Mouse (Mus musculus) CH12F3 (cell line): Measurements from ENCODE around the gene Zbtb20.

Experiments used
- in situ Hi-C: fragments of 300-500 bp; cut with MboI; formaldehyde crosslinking; loops from 2 replicates; pipeline ENCODE4 v1.14.3; 2020; ENCODE audit warnings: low sequenced_read_pairs

Gene Zbtb20

DNA sequence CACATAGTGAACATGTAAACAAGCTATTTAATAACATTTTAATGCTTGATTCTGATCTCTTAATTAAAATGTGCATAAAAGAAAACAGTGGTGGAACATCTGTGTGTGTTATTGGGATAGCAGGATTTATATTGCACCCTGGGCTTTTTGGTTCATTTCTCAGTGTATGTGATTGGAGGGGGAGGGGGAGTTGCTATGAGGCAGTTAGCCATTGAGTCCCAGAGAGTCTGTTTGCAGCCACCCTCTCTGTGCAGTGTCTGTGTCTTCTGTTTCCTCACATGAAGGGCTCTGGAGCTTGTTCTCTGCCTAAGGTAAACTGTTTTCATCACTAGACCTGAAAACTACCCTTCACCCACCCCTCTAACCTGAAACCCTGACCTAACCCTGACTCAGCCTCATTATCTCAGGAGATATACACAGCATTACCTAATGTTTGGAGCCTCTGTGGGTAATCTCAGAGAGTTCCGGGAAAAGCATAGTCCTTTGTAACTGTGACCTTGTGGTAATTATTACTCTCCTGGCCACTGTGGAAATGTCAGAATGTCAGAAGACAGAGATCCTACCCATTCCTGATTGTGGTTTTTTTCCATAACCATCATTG lies 411.2 kb downstream of the Zbtb20 start:
- in situ Hi-C loops = no loop called here

DNA sequence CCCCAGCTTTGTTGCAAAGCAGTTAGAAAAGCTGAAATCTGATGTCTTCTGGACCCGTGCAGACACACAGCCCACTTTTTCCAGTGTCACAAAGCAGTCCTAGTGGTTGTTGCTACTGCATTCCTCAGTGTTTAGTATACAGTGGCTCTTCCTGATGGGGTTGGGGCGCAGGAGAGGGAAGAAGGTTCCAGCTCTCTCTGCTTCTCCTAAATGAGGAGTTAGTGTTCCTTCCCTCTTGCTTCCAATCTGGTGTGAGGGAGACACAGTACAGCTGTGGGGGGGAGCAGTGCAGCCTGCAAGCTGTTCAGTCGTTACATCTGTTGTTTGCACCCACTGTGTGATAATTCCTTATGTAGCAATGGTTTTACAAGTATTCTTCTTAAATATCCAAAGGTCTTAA lies 415.7 kb downstream of the Zbtb20 start:
- in situ Hi-C loops = no loop called here

DNA sequence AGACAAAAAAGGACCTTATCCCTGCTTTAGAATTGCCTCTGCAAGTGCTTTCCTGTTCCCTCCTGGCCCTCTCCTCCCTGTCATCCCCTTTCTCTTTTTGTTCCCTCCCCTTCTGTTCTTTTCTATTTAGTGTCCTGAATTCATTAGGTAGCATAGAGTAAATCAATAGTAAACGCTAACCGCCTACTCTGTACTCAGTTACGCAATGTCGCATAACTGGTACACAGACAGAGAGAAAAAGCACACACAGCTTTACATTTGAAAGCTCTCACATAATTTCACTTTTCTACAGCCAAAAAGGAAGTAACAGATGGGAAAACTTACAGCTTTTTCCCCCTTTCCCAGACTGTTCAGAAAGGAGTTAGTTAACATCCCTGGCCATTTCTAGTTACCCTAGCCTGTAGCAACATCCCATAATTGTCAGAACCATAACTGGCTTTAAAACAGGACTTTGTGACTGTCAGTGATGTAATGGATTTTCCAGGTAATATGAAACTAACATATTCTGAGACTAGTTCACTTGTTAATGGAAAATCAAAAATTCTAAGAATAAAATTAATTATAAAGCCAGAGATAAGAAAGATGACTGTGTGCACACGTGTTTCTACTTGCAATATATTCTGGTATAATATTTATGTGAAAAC lies 422.4 kb downstream of the Zbtb20 start:
- in situ Hi-C loops = no loop called here

DNA sequence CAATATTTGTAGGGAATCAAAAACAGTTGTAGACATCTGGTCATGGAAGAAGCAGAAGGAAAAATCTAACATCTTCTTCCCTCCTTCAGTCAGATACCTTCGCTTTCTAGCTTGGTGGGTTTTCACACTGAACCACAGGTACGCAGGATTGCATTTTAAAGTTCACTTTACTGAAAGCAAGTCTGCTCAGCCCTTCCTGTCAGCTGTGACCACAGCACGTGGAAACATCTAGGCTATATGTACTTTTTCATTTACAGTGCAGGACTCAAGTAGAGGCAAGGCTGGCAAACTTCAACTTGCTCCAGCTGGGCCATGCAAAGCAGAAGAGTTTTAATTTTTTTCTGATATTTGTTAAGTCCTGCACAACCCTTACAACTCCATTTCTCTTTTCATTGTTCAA lies 424.7 kb downstream of the Zbtb20 start:
- in situ Hi-C loops = no loop called here

DNA sequence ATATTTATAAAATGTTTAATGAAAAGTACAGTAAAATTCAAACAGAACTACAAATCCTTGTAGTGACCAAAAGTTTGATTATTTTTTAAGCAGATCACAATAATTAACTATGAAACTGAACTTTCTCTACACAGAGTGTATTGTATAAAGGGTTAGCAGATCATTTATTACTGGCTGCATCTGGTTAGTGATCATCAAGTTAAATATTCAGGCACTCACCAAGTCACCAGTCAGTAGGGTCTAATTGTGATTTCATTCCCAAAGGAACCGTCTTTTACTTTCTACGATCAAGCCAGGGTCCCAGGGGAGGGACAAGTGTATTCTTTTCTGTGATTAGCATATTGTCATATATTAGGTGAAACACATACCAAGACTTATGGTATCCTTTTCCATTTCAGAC lies 426.5 kb downstream of the Zbtb20 start:
- in situ Hi-C loops = no loop called here

DNA sequence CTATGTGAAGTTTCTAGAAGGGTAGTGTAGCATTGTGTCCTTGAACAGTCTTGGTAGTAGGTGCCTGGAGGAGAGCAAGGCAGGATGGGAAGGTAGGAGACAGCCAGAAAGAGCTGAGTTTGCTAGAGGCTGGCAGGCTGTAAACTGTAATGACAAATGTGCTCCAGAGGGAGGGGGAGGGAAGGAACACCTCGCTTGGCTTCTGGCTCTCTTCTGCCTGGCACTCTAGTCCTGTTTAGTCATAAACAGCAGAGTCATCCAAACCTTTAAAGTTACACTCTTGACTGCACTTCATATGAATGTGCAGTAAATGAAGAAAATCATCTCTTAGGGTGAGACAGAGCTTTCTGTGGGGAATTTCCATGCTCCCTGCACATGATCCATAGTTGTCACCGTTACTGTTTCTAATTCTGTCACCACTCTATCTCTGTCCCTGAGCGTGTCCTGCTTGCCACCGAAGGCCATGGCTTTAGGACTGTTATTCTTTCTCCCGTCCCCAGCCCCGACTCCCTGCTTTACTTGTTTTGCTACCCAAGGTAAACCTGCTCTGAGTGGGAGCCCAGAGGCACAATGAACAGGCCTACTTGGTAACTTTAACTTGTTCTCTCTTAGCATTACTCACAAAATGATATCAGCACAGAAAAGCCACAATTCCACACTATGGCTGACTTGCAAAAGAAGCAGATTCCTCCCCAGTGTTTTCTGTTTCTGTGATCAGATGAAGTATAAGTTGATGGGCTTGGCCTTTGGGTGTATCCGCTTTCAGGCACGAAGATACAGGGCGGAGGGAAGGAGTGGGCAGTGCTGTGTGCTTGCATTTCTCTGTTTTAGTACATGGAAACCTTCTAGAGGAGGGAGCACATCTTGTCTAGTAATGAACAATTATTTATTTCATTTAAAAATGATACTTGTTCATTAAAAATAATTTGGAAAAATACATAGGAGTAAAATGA lies 427.8 kb downstream of the Zbtb20 start:
- in situ Hi-C loops = no loop called here

DNA sequence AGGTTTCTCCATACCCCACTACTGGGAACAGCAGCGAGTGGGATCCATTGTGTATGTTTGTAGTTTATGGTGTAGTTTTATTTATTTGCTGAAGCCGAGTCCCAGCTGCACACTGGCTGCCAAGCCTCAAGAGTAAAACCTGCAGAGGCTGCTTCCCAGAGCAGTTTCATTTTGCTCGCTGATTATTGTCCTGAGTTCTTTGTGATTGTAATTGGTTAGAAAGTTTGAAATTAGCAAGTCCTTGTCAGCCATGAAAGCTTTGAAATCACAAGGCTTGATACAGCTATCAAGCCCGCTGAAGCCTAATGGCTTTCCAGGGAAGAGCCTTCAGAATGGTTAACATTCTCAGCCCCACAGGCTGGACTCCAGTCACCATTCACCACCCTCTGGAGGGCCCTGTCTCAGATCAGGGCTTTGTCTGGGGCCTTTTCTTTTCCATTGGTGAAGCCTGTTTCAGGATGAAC lies 434.3 kb downstream of the Zbtb20 start:
- in situ Hi-C loops = no loop called here

DNA sequence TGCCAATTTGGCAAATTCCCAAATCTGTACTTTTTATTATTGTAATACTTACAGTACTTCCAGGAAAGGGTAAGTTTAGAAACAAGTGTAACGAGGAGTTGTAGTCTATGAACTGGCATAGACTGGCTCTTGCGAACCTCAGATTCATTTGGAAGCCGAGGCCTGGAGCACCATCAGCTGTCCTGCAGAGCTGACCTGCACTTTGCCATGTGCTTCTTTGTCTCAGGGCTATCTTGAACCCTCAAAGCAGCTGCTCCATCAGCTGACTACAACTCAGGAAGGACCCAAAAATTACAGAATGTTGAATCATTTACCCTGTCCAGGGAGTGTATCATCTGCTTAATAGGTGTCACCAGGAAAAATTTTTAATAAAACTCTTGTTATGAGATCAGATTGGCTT lies 448.3 kb downstream of the Zbtb20 start:
- in situ Hi-C loops = no loop called here

DNA sequence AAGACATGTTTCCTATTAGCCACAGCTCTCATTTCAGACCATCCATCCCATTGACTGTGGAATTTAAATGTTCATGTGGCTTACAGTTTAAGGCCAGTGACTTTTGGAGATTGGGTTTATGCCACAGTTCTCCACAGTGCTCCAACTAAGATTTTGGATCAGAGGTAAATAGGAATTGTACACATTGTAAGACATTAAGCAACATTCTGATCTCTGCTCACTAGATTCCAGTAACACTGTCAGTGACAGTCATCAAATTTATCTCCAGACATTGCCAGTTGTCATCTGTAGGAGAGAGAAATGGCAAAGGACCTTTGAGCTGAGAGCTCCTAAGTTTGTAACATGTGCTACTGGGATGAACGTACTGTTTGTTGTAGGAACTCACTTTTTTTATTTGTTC lies 452.5 kb downstream of the Zbtb20 start:
- in situ Hi-C loops = no loop called here

DNA sequence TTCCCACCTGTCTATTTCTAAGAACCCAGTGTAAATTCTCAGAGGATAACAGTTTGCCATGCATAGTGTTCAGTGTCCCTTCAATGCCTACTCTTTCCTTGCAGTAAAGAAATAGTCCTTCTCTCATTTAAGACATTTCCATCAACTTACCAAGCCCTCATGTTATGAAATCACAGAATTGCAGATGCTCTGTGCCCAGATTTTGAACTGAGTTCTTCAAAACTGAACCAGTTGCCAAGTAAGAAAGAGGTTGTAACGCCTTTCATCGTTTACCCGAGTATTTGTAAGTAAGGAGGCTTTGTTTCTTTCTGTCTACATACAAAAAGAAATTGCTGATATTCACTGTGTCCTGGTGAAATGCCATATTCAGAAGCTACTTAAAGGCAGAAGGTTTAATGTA lies 454.5 kb downstream of the Zbtb20 start:
- in situ Hi-C loops = no loop called here

DNA sequence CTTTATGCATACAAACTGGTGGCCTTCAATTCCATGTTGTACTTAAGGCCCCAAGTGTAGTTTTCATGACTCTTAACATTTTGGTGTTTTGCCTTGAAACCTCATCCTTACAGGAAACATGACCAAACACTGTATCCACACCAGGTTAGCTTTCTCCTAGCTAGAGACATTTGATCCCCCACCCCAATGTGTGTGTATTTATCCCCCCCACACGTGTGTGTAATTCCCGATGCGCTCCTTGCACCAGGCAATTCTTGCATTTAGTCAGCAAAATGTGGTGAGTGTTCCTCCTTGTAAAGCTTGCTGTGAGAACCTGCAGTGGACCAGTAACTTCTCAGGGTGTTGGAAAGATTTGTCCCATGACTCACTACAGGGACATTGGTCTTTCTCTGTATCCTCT lies 455.8 kb downstream of the Zbtb20 start:
- in situ Hi-C loops = no loop called here

DNA sequence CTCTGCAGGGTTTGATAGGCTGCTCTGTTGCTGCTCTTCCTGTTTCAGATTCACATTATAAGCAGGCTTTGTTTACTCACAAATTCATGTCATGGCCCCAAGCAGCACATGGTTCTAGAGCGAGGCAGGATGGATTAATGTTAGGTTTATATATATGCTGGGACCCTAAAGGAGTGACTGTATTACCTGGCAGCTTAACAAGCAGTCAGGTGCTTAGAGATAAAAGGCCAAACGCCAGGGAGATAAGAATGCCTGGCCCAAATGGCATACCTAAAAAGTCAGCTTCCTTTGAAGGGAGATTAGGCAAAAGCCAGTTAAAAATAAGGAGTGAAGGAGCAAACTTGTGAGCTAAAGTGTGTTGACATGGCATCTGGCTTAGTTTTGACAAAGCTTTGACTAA lies 457.1 kb downstream of the Zbtb20 start:
- in situ Hi-C loops = no loop called here

DNA sequence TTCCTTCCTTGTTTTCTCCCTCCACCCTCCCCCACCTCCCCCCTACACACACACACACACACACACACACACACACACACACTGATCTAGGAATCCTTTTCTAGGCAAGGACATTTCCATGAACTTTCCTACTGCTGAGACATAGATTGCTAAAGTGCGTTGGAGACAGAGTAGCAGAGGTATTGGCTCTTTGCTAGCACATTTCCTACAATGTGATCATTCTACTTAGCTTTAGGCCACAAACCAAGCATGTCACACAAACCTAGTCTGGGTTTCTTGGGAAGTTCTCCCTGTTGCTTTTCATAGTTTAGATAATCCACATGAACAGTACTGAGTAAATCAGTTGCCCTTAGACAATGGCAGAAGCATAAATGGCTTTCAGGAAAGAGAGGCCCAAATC lies 457.6 kb downstream of the Zbtb20 start:
- in situ Hi-C loops = no loop called here

DNA sequence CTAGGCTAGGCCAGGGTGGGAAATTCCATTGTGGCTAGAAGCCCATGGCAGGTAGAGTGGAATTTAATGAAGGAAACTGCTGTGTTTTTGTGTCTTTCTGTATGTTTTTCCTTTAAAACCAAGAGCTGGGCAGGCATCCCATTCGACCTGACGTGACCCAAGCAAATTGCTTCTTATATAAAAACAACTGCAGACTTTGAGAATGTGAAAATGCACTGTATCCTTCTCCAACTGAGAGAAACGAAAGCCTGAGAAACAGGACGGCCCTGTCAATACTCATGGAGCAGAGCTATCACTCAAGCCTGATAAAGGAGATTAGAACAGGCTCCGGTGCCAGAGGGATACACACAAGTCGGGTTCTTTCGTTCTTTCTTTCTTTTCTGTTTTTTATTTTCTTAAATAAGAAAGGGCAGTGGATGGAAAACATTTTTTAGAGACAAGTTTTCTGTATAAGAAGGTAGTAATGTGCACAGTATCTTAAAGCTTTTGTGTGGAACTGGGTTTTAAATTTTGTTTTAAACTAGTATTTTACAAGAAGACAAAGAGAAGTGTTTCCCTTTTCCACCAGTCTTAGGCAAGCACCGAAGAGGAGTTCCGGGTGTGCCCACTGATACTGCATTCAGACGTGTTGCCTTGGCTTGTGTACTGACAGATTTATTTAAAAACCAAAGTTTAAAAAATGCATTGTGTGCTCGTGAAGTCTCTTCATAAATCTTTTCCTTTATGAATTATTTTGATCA lies 458.9 kb downstream of the Zbtb20 start:
- in situ Hi-C loops = no loop called here

DNA sequence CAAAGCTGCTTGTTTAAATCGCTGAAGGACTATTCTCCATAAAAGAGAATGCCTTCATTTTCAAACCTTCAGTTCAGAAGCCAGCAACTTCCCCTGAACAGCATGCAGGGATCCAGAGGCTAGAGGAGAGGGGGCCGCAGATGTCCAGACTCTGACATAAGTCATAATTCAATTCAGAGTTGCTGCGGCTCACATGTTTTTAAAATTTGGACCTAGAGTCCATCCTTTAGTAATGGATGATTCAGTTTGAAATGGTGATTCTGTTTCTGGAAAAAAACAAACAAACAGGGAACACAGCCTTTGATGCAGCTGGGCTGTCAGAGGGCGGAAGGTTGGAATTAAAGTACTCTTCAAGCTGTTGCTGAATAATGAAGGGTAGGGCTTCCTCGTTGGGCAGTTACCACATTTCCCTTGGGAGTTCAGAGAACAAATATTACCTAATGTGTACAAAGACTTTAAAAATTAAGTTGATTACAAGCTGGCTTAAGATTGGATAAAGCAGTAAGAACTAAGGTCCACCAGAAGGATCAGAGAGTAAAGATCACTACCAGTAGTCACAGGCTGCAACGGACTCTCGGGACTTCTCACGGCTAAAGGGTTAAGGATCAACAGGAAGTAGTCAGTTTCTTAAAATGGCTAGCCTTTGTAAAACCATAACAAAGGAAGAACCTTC lies 459.6 kb downstream of the Zbtb20 start:
- in situ Hi-C loops = no loop called here

DNA sequence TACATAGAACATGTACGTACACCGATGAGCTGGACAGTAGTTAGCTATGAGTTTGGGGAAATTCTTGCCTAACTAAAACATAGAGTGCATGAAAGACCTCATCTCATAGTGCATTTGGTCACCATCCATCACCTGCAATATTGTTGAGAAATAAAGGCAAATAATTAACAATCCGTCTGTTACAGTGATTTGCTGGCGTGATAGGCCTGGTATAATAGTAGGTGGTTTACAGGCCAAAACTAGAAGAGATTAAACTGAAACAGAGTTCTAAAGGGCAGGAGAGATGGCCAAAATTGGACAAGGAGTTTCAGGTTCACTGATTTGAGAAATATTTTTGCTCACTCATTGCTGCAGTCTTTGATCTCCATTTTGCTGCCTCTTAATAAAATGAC lies 460.1 kb downstream of the Zbtb20 start:
- in situ Hi-C loops = no loop called here

DNA sequence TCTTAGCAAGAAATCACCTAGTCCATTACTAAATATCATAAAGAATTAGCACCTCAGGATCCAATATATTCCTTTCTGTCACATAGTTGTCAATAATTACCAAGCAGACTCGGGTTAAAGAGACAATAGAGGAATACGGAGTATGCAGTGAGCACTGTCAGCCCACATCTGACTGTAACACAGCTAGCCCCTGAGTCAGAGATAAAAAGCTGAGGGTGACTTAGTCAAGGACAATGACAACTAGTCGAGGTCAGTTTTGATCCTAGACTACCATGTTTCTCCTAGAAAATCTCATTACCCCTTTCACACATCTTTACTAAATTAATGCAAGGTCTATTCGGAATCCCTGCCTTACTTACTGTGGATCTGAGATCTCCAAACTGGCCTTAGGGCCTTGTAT lies 465.0 kb downstream of the Zbtb20 start:
- in situ Hi-C loops = no loop called here

DNA sequence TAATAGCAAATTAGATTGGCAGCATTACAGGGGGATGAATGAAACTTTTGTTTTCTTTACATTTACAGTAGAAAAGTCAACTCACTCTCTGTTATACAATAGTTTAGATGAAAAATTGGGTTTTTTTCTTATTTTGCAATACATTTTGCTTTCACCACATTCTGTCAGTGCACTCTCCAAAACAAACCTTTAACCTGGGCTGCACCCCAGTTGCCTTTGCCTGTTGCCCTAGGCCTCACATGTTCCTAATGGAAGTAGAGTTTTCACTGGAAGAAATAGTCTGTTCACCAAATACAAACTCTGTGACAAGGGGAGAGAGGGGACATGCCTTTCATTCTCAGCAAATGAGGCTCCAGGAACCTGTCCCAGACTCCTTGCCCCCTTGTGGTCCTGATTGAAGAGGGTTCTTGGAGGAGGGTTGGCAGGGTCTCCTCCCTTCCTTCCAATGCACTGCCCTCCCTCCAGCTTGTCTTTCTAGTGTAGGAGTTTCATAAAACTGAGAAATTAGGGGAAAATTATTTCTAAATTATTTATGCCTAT lies 466.3 kb downstream of the Zbtb20 start:
- in situ Hi-C loops = no loop called here

DNA sequence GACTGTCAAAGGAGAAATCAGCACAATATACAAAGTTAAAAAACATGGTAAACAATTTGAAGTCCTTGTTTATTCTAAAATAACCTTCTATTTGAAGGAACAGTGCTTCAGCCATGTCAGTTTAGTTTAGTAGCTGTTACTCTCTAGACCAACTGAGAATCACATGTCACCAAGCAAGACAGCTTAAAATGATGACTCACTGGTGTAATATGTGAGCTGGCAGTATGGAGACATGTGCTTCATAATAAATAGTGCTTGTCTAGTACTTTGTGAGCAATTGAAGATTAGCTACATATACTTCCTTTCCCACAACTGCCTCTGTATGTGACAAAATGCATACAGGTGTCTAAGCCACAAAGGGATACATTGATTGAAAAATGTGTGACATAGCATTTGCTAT lies 470.4 kb downstream of the Zbtb20 start:
- in situ Hi-C loops = no loop called here
